Mouse (Mus musculus): ENCODE measurements around the gene Cyp3a13.

DNA sequence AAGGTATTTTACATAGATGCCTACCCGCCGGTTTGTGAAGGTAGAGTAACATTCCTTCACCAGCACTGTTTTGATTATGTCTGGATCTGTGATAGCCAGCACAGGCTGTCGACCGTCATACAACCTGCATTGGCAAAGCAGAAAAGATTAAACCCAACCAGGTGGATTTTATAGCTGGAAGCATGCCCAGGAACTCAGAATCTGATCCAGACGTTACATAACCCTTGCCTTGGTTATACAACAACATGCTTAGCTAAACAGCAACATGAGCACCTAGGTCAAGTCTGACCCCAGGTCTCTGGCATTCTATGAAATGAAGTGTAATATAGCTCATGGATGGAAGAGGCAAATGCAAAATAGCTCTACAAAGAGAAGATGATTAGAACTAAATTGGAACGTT, 5.9 kb downstream of the Cyp3a13 start:
- TF ChIP-seq CTCF (IDR thresholded peaks at IDR 0.05; ENCODE audit: extremely low read depth, insufficient read depth, insufficient read length, insufficient replicate concordance) = no peak
- no peak for TF ChIP-seq POLR2A (IDR thresholded peaks at IDR 0.05; ENCODE audit: low read depth, low read length)
